Mouse (Mus musculus) lung, postnatal 0 days (tissue): ENCODE measurements around the gene Rps21. TPM values are rescaled to one million over a fixed set of nuclear protein-coding genes. Genes with fewer than 3 reads are reported as not detected.
A peak's percentile ranks its signal among the peaks of the same experiment; 100 is the strongest.

ENCODE experiments used
- ATAC-seq: fragments of 200-750 bp; cut with Nextera tagmentation; 2 replicates; pipeline ENCODE4 v1.8.0; 2017; ENCODE audit warnings: moderate library complexity
- DNase-seq: peaks from one replicate; pipeline ENCODE4 v3.0.0-alpha.2; 2016; ENCODE audit warnings: low spot score
- H3K27ac ChIP-seq: fragments of 300-500 bp; sonication (generic); 2 replicates; pipeline ENCODE4 v1.5.1; 2014; ENCODE audit warnings: antibody characterized with exemption, mild to moderate bottlenecking, low read length, mixed read lengths
- H3K27me3 ChIP-seq: fragments of 300-500 bp; sonication (generic); replicated peaks from 2 replicates; pipeline ENCODE4 v1.6.1; 2014; ENCODE audit warnings: low read length, mixed read lengths; ENCODE audit not compliant: insufficient read depth
- H3K36me3 ChIP-seq: fragments of 300-500 bp; sonication (generic); 2 replicates; pipeline ENCODE4 v1.6.1; 2014; ENCODE audit warnings: low read length, mixed read lengths; ENCODE audit not compliant: insufficient read depth
- H3K4me1 ChIP-seq: fragments of 300-500 bp; sonication (generic); 2 replicates; pipeline ENCODE4 v1.6.1; 2014; ENCODE audit warnings: antibody characterized with exemption, low read depth, low read length, mixed read lengths; ENCODE audit not compliant: insufficient read depth
- H3K4me2 ChIP-seq: fragments of 300-500 bp; sonication (generic); replicated peaks from 2 replicates; pipeline ENCODE4 v1.6.1; 2014; ENCODE audit warnings: low read depth, mild to moderate bottlenecking, low read length, moderate library complexity, mixed read lengths
- H3K4me3 ChIP-seq: fragments of 300-500 bp; sonication (generic); 2 replicates; pipeline ENCODE4 v1.5.1; 2014; ENCODE audit warnings: low read depth, low read length
- H3K9ac ChIP-seq: fragments of 300-500 bp; sonication (generic); replicated peaks from 2 replicates; pipeline ENCODE4 v1.6.1; 2014; ENCODE audit warnings: low read depth, mild to moderate bottlenecking
- H3K9me3 ChIP-seq: fragments of 300-500 bp; sonication (generic); 2 replicates; pipeline ENCODE4 v1.6.1; 2016; ENCODE audit warnings: low read length, mixed read lengths
- CTCF ChIP-seq: IDR thresholded peaks from 2 replicates; pipeline ENCODE4 v1.5.1; 2016; ENCODE audit warnings: antibody characterized with exemption, mild to moderate bottlenecking
- EP300 ChIP-seq: IDR thresholded peaks from 2 replicates; pipeline ENCODE4 v1.6.1; 2016; ENCODE audit warnings: antibody characterized with exemption, mild to moderate bottlenecking, control low read depth
- WGBS: fragments of 180-500 bp; shearing (Covaris S2); extraction: QIAGEN DNeasy Blood & Tissue Kit; methylation state at CpG from one replicate; pipeline ENCODE4 v1.1.7; 2014; 5-methylcytosine and 5-hydroxymethylcytosine counted together
- polyA plus RNA-seq: library from polyadenylated mRNA; unstranded; fragments of >200 nt; fragmentation: Nextera tagmentation; extraction: Ambion mirVana; gene quantifications from 2 replicates; pipeline ENCODE4 v1.2.1, GENCODE M21; 2015

The Rps21 gene
- polyA plus RNA-seq: 418 and 453 TPM in 2 replicates

DNA sequence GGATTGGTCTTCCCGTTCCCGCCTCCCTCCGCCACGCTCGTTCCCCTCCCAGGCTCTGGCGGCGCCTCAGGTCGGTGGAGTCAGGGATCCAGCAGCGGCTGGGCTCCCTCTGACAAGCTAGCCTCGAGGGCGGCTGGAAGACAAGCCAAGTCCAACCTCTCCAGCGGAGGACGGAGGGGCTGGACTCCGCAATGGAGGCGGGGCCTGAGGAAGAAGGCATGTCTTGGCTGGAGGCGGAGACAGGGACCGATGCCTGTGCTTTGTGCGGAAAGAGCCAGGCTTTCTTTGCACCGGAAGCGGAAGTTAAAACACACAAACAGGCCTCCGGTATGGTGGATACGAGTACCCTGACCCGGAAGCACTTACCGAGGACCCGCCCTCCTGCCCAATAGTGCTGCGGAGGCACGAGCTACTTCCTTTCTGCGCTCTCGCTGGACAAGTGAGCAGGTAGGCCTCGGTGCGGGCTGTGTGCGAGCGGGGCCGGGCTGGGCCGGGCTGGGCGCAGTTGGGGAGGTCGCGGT is at the start of gene Rps21:
TSS of gene Rps21 (plus strand) at position 377 of the 521 bp plus-strand sequence.
- under 1% methylated on average over 38 of the region's 38 CpGs for WGBS
- Histone ChIP-seq H3K36me3 (peaks cover 3% of the 10 kb centered on the region; the same call in 1 of the 2 replicates), H3K4me2 (peak within 1 kb of the TSS; percentile 87), H3K27me3 (no peaks in the 10 kb centered on the region), H3K27ac (peak within 1 kb of the TSS; percentile 91), H3K4me3 (peak within 1 kb of the TSS; percentile 68), H3K9me3 (no peaks in the 10 kb centered on the region), H3K9ac (peak within 1 kb of the TSS; percentile 65), H3K4me1 (peaks cover 8% of the 10 kb centered on the region; the same call in 1 of the 2 replicates)
- DNase-seq: peak; percentile 100
- peak; percentile 97 for ATAC-seq
- TF ChIP-seq CTCF: peak; percentile 29
- TF ChIP-seq EP300: peak; percentile 32; the same call in 1 of the 2 replicates

DNA sequence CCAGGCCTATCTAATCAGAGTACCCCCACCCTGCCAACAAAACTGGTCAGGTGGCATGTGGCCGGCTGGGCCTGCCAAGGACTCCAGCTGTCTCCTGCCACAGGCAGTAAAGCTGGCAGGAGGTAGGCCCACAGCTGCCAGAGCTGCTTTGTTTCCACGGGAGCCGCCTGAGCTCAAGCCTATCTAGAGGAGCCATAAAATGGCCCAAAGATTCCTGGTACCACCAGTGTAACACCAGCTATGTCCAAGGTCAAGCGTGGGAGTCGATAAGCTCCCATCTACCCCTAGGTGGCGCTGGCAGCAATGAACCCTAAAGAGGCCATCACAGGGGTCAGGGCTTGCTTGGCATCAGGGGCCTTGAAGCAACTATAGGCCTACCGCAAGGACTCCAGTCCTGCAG is 49.3 kb upstream of the Rps21 start:
- H3K36me3 ChIP-seq: peaks cover 13% of the 10 kb centered on the region; the same call in 1 of the 2 replicates
- no peaks in the 10 kb centered on the region for H3K4me1 ChIP-seq
- no peak overlapping the region for H3K9ac ChIP-seq
- H3K4me3 ChIP-seq: no peak overlapping the region
- TF ChIP-seq CTCF (peak; percentile 80), EP300 (no peak)
- no peaks in the 10 kb centered on the region for H3K9me3 ChIP-seq
- DNase-seq (peak; percentile 61), ATAC-seq (peak; percentile 29; the same call in 1 of the 2 replicates)
- WGBS: 58% methylated on average over 7 of the region's 7 CpGs
- no peak overlapping the region for H3K27ac ChIP-seq
- no peak overlapping the region for H3K4me2 ChIP-seq
- no peaks in the 10 kb centered on the region for H3K27me3 ChIP-seq

DNA sequence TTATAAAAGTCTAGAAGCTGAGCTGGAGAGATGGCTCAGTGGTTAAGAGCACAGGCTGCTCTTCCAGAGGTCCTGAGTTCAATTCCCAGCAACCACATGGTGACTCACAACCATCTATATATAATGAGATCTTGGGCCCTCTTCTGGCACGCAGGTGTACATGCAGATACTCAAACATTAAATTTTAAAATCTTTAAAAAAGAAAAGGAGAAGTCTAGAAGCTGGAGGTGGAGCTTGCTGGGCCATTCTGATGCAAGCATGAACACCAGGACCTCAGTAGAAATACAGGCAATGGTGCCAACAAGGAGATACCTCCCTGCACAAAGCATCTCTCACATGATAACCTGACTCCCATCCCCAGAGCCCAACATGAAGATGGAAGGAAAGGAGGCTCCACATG is 48.2 kb upstream of the Rps21 start:
- peaks cover 13% of the 10 kb centered on the region; the same call in 1 of the 2 replicates for H3K36me3 ChIP-seq
- TF ChIP-seq EP300 (no peak), CTCF (0 out of 2 replicates have a peak, but pooled peaks have one; percentile 3)
- H3K27ac ChIP-seq: no peak overlapping the region
- H3K9ac ChIP-seq: no peak overlapping the region
- ATAC-seq (no peak), DNase-seq (peak; percentile 20)
- H3K4me2 ChIP-seq: no peak overlapping the region
- H3K9me3 ChIP-seq: no peaks in the 10 kb centered on the region
- peaks cover 3% of the 10 kb centered on the region; the same call in 1 of the 2 replicates for H3K4me1 ChIP-seq
- H3K27me3 ChIP-seq: no peaks in the 10 kb centered on the region
- H3K4me3 ChIP-seq: no peak overlapping the region
- 75% methylated on average over 1 of the region's 1 CpGs for WGBS

DNA sequence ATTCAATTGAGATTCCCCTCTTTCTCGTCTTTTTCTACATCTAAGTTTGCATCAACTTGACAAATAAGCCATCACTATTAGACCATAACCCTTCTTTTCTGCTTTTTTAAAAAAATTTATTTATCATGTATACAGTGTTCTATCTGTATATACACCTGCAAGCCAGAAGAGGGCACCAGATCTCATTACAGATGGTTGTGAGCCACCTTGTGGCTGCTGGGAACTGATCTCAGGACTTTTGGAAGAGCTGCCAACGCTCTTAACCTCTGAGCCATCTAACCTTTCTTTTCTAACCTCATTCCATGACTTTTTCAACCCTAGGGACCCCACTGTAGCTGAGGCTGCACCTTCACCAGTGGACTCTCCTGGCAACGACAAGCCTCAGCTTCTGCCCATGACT is 44.9 kb upstream of the Rps21 start:
- no peak for DNase-seq
- Histone ChIP-seq H3K27me3 (no peaks in the 10 kb centered on the region), H3K4me2 (no peak overlapping the region), H3K4me1 (peaks cover 33% of the 10 kb centered on the region), H3K4me3 (no peak overlapping the region), H3K36me3 (0 out of 2 replicates have a peak, but pooled peaks cover 4% of the 10 kb centered on the region), H3K9me3 (no peaks in the 10 kb centered on the region), H3K27ac (no peak overlapping the region), H3K9ac (no peak overlapping the region)
- WGBS: 84% methylated on average over 3 of the region's 3 CpGs
- ATAC-seq: no peak
- peak; percentile 46 for TF ChIP-seq CTCF
- no peak for TF ChIP-seq EP300

DNA sequence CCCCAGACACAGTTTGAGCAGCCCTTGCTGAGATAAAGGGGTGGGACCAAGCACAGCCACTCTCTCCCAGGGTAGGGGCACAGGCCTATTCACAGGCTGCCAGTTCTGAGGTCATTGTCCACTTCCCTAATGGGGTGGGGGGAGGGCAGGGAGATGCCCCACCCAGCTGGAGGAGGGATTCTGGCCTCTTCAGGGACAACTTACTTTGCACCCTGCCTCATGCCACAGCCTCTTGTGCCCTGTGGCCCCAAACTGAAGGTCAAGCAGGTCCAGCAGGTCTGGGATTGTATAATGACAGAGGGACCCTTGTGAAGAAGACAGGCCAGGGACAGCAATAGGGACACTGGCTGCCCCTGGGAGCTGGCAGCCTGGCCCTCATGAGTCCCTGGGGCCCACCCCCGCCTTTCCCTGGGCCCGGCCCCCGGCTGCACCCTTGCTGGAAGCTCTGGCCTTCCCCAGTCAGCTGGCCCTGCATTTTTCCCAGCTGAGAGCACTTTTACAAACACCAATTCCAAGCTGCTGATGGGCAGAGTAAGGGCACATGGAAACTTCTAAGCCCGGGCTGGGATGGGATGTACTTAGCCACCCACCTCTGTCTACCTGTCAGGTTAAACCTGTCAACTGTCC is 42.7 kb upstream of the Rps21 start:
- 27% methylated on average over 4 of the region's 4 CpGs for WGBS
- H3K4me2 ChIP-seq: peak overlapping the region; percentile 19; the same call in 1 of the 2 replicates
- 0 out of 2 replicates have a peak, but pooled peaks have one; percentile 4 for TF ChIP-seq EP300
- TF ChIP-seq CTCF: no peak
- 0 out of 2 replicates have a peak, but pooled peaks cover 4% of the 10 kb centered on the region for H3K36me3 ChIP-seq
- DNase-seq: peak; percentile 76
- H3K27ac ChIP-seq: peak overlapping the region; percentile 94
- H3K27me3 ChIP-seq: no peaks in the 10 kb centered on the region
- no peak overlapping the region for H3K4me3 ChIP-seq
- peaks cover 54% of the 10 kb centered on the region for H3K4me1 ChIP-seq
- H3K9me3 ChIP-seq: no peaks in the 10 kb centered on the region
- peak; percentile 43 for ATAC-seq
- 0 out of 2 replicates have a peak overlapping the region, but pooled peaks have one; percentile 19 for H3K9ac ChIP-seq

DNA sequence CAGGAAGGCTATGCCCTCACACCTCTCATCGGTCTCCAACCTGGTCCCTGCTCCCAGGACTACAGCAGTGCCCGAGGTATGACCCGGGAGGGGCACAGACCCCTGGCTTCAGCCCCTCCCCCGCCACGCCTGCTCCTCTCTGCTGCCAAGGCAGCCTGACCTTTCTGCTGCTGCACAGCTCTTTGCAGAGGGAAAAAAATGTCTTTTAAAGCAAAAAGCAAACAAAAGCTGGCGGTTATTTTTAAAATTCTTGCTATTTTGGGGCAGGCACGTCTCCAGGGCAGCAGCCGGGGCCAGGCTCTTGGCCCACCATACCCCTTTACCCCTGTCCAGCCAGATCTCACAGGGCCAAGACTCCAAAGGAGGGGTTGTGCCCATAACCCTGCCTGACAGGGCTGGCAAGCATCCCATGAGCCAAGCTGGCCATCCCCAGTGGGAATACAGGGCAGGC is 42.1 kb upstream of the Rps21 start:
- H3K4me1 ChIP-seq: peaks cover 60% of the 10 kb centered on the region

More for the DNA sequence above, 42.1 kb upstream of the Rps21 start:
- WGBS: 25% methylated on average over 8 of the region's 8 CpGs
- no peaks in the 10 kb centered on the region for H3K9me3 ChIP-seq
- 0 out of 2 replicates have a peak, but pooled peaks cover 8% of the 10 kb centered on the region for H3K36me3 ChIP-seq
- no peaks in the 10 kb centered on the region for H3K27me3 ChIP-seq
- DNase-seq (peak; percentile 59), ATAC-seq (peak; percentile 10; the same call in 1 of the 2 replicates)
- H3K4me3 ChIP-seq: no peak overlapping the region
- H3K4me2 ChIP-seq: peak overlapping the region; percentile 19; the same call in 1 of the 2 replicates
- no peak overlapping the region for H3K9ac ChIP-seq
- peak overlapping the region; percentile 94 for H3K27ac ChIP-seq
- TF ChIP-seq CTCF (no peak), EP300 (peak; percentile 30; the same call in 1 of the 2 replicates)
